Mouse (Mus musculus): ENCODE data around the gene Sobp.

DNA sequence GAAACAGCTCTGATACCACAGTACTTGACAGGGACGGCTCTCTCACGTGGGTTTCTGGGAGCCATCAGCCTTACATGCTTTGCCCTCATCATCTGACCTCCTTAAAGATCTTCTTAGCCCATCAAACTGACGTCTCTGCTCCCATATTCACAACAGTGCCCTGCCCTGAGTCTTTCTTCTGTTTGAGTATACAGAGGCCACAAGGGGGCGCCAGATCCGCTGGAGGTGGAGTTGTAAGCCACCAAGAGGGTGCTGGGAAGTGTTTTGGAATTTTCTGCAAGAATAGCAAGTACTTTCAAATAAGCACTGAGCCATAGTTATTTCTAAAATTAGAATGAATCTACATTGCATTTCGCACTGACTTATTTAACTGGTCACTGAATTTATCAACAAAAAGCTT, 37.5 kb upstream of the Sobp start:
- TF ChIP-seq CTCF (IDR thresholded peaks at IDR 0.05; ENCODE audit: low read depth): peak; percentile 57
- no peak for TF ChIP-seq EP300 (optimal IDR thresholded peaks at IDR 0.05)
